ENCODE assay signal across 8 mouse cellular contexts in the genomic region with DNA sequence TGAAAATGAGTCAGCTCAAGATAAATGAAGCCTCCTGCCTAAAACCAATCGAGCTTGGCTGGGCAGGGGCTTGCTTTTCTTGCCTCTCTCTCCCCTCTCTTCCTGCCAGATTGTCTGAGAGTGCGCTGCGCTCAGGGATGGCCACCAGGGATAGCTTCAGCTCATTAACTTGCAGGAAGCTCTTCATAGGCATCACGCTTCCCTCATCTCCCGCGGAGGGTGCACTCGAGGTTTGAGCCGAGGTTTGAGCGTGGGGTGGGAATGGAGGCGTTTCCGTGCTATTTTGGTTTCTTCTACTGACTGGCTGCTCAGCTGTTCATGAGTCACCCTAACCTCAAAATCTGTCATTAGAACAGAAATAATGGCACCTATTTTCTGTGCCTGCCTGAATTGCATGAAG.
A peak's percentile ranks its signal among the peaks of the same experiment; 100 is the strongest.
DNase-seq lines count a peak whose midpoint lies in the region; ATAC-seq and TF ChIP-seq lines count a peak whose summit lies in the region.

No protein-coding gene starts in this region.

- peak overlapping the region; percentile 12; the same call in 1 of the 2 replicates for H3K4me3 ChIP-seq in midbrain, postnatal 0 days (ENCODE audit: low read depth, low read length)

- H3K9ac ChIP-seq in midbrain, postnatal 0 days (replicated peaks; ENCODE audit: low read length, poor library complexity, severe bottlenecking) = no peak overlapping the region

- peaks cover 6% of the 10 kb centered on the region; the same call in 1 of the 2 replicates for H3K4me1 ChIP-seq in midbrain, postnatal 0 days (ENCODE audit: insufficient read depth, low read length)

- TF ChIP-seq CTCF in midbrain, postnatal 0 days (IDR thresholded peaks at IDR 0.05) = peak; percentile 37

- H3K9me3 ChIP-seq in midbrain, postnatal 0 days (ENCODE audit: low read length) = no peaks in the 10 kb centered on the region

- ATAC-seq in midbrain, postnatal 0 days (ENCODE audit: low FRiP score) = peak; percentile 58; the same call in 1 of the 2 replicates

- no peaks in the 10 kb centered on the region for H3K27me3 ChIP-seq in midbrain, postnatal 0 days (ENCODE audit: insufficient read depth, low read length)

- peak overlapping the region; percentile 44 for H3K4me2 ChIP-seq in midbrain, postnatal 0 days (ENCODE audit: low read depth, low read length, poor library complexity, severe bottlenecking)

- H3K36me3 ChIP-seq in midbrain, postnatal 0 days (ENCODE audit: insufficient read depth, low read length) = no peaks in the 10 kb centered on the region

- peak; percentile 16 to 84 for DNase-seq in adrenal gland, adult (ENCODE audit: inconsistent age in 2 of 2, low spot score in 1 of 2)
- no peak for DNase-seq in adrenal gland, postnatal 4 days (ENCODE audit: low spot score in 2 of 2)
- peak; percentile 78 for DNase-seq in 3134 (ENCODE audit: extremely low read depth, insufficient read length, low spot score)
- peak; percentile 79 for DNase-seq in cerebellum, adult 9-10 months
- peak; percentile 24 to 30 for DNase-seq in heart, adult 18-20 months
- peak; percentile 80 to 88 for DNase-seq in layer of hippocampus, adult 18-20 months (ENCODE audit: low spot score in 2 of 2)
- peak; percentile 54 for DNase-seq in midbrain, postnatal 0 days (ENCODE audit: low spot score)
- no peak for DNase-seq in urinary bladder, postnatal 10 days (ENCODE audit: low spot score)

- 16% methylated on average over 11 of the region's 11 CpGs for WGBS in midbrain, postnatal 0 days

- H3K27ac ChIP-seq in midbrain, postnatal 0 days (ENCODE audit: low read depth, low read length) = no peak overlapping the region

Comparison
In these comparisons a context has a peak if more than half of its experiments do, and no peak if none do; other contexts are left out.
1. DNase-seq: peak in adrenal gland, adult (2 of 2), 3134 (single experiment), cerebellum, adult 9-10 months (single experiment), heart, adult 18-20 months (2 of 2), layer of hippocampus, adult 18-20 months (2 of 2) and midbrain, postnatal 0 days (single experiment); none in adrenal gland, postnatal 4 days (0 of 2) and urinary bladder, postnatal 10 days (single experiment).